ENCODE assay signal across 16 mouse cellular contexts in genomic region chr1:164426227-164426626, GRCm38 (mm10). TPM values are rescaled to one million over a fixed set of nuclear protein-coding genes. Genes with fewer than 3 reads are reported as not detected.
A peak's percentile ranks its signal among the peaks of the same experiment; 100 is the strongest.
DNase-seq lines count a peak whose midpoint lies in the region; ATAC-seq and TF ChIP-seq lines count a peak whose summit lies in the region.
"Had no signal": no experiment of that assay in that cellular context is flagged by ENCODE, and none has a peak within 500 bp of the region (broad histone marks: within the 10 kb centered on the region; RNA-seq: fewer than 3 reads in every experiment).

No protein-coding gene starts in this region.

- no peak overlapping the region for H3ac ChIP-seq in myocyte (ENCODE audit: control insufficient read depth, insufficient read length)

- no peaks in the 10 kb centered on the region for H3K4me1 ChIP-seq in liver, embryonic 16.5 days (ENCODE audit: control insufficient read depth, low read depth, low read length)
- H3K4me1 ChIP-seq in kidney, embryonic 16.5 days (ENCODE audit: insufficient read depth, low read length), result no peaks in the 10 kb centered on the region
- H3K4me1 ChIP-seq: forebrain, embryonic 13.5 days; limb, embryonic 12.5 days; neural tube, embryonic 12.5 days had no signal

- H3K4me2 ChIP-seq in liver, embryonic 16.5 days (ENCODE audit: low read depth, low read length), result no peak overlapping the region
- no peak overlapping the region for H3K4me2 ChIP-seq in myocyte (ENCODE audit: low read depth)
- no peak overlapping the region for H3K4me2 ChIP-seq in kidney, embryonic 16.5 days (replicated peaks; ENCODE audit: low read depth, low read length)
- H3K4me2 ChIP-seq: forebrain, embryonic 13.5 days; limb, embryonic 12.5 days; midbrain, embryonic 11.5 days; neural tube, embryonic 12.5 days had no signal

- no peaks in the 10 kb centered on the region for H3K27me3 ChIP-seq in liver, embryonic 16.5 days (ENCODE audit: control insufficient read depth, insufficient read depth, low read depth, low read length)
- no peaks in the 10 kb centered on the region for H3K27me3 ChIP-seq in myocyte (ENCODE audit: control insufficient read depth, insufficient read depth, insufficient read length)
- no peaks in the 10 kb centered on the region for H3K27me3 ChIP-seq in kidney, embryonic 16.5 days (ENCODE audit: insufficient read depth, low read length)
- H3K27me3 ChIP-seq: forebrain, embryonic 13.5 days; limb, embryonic 12.5 days; neural tube, embryonic 12.5 days had no signal

- ATAC-seq in liver, embryonic 16.5 days (ENCODE audit: low read depth), result peak; percentile 71
- ATAC-seq in kidney, embryonic 16.5 days (ENCODE audit: low FRiP score, low TSS enrichment), result no peak
- ATAC-seq: forebrain, embryonic 13.5 days had no signal

- TF ChIP-seq POLR2A in myocyte (IDR thresholded peaks at IDR 0.05; ENCODE audit: insufficient read length, low read depth), result no peak

- H3K4me3 ChIP-seq in liver, embryonic 16.5 days (ENCODE audit: low read depth, low read length), result no peak overlapping the region
- H3K4me3 ChIP-seq in myocyte, result no peak overlapping the region
- H3K4me3 ChIP-seq in kidney, embryonic 16.5 days (ENCODE audit: low read length), result no peak overlapping the region
- H3K4me3 ChIP-seq: forebrain, embryonic 13.5 days; limb, embryonic 12.5 days; neural tube, embryonic 12.5 days had no signal

- WGBS in liver, embryonic 16.5 days (ENCODE audit: insufficient replicate concordance), result 56% methylated on average over 7 of the region's 7 CpGs
- 81% methylated on average over 7 of the region's 7 CpGs for WGBS in kidney, embryonic 16.5 days

- H3K36me3 ChIP-seq in liver, embryonic 16.5 days (ENCODE audit: control insufficient read depth, insufficient read depth), result no peaks in the 10 kb centered on the region
- no peaks in the 10 kb centered on the region for H3K36me3 ChIP-seq in myocyte (ENCODE audit: control insufficient read depth, insufficient read depth)
- no peaks in the 10 kb centered on the region for H3K36me3 ChIP-seq in kidney, embryonic 16.5 days (ENCODE audit: insufficient read depth, low read length)
- H3K36me3 ChIP-seq: limb, embryonic 12.5 days; neural tube, embryonic 12.5 days had no signal

- no peaks in the 10 kb centered on the region for H3K9me3 ChIP-seq in liver, embryonic 16.5 days (replicated peaks; ENCODE audit: control insufficient read depth, low read length)
- H3K9me3 ChIP-seq in kidney, embryonic 16.5 days (ENCODE audit: low read length), result no peaks in the 10 kb centered on the region
- H3K9me3 ChIP-seq: forebrain, embryonic 13.5 days; limb, embryonic 12.5 days; neural tube, embryonic 12.5 days had no signal

- H3K79me2 ChIP-seq in myocyte (ENCODE audit: control insufficient read depth, insufficient read depth), result no peaks in the 10 kb centered on the region

- DNase-seq in liver, result no peak
- DNase-seq in thymus, postnatal 10 days (ENCODE audit: low spot score in 2 of 2), result peak; percentile 46 to 49
- no peak for DNase-seq in spleen, postnatal 14 days (ENCODE audit: low spot score in 2 of 2)
- no peak for DNase-seq in kidney, adult 9 months
- DNase-seq: cerebellum, adult 2 months; gastrocnemius, postnatal 14 days; heart, adult 18-20 months; lung, adult 2 months; lung, postnatal 4 days had no signal

- no peak overlapping the region for H3K9ac ChIP-seq in liver, embryonic 16.5 days (ENCODE audit: low read depth, low read length)
- no peak overlapping the region for H3K9ac ChIP-seq in kidney, embryonic 16.5 days (replicated peaks; ENCODE audit: low read length)
- H3K9ac ChIP-seq: forebrain, embryonic 13.5 days; limb, embryonic 12.5 days; neural tube, embryonic 12.5 days had no signal

- H3K27ac ChIP-seq in liver, embryonic 16.5 days (ENCODE audit: low read length), result no peak overlapping the region
- H3K27ac ChIP-seq in kidney, embryonic 16.5 days (ENCODE audit: low read length), result no peak overlapping the region
- H3K27ac ChIP-seq: forebrain, embryonic 13.5 days; limb, embryonic 12.5 days; neural tube, embryonic 12.5 days had no signal

TF ChIP-seq in myocyte, 11 proteins besides CTCF, POLR2A, EP300 and RAD21:
- no peak for TF ChIP-seq POLR2AphosphoS2 (IDR thresholded peaks at IDR 0.05; ENCODE audit: insufficient read length, low read depth)
- TF ChIP-seq MYOG (IDR thresholded peaks at IDR 0.05; ENCODE audit: control insufficient read depth in 1 of 3, insufficient read depth in 1 of 3, insufficient read length in 2 of 3, low read depth in 2 of 3), result peak in 2 of 3 experiments; percentile 81 to 92
- TF ChIP-seq MYOD1 (IDR thresholded peaks at IDR 0.05; ENCODE audit: control insufficient read depth in 1 of 3, insufficient read length in 2 of 3, low read depth in 2 of 3), result peak in 2 of 3 experiments; percentile 76 to 83
- peak; percentile 13 for TF ChIP-seq TCF3 (IDR thresholded peaks at IDR 0.05; ENCODE audit: insufficient read length, low read depth)

RNA-seq across cellular contexts. Expression of gene Atp1b1, which starts 31.9 kb away (rescaled TPM):
- 17.7 and 20.3 TPM in 2 replicates for polyA plus RNA-seq in liver, embryonic 16.5 days (2015; fragmentation: Nextera tagmentation; extraction: Ambion mirVana)
- 34.7 TPM for polyA plus RNA-seq in myocyte (2012; fragmentation: generic; extraction: Trizol)
- 232 and 240 TPM in 2 replicates for polyA plus RNA-seq in kidney, embryonic 16.5 days (2015; fragmentation: Nextera tagmentation; extraction: Ambion mirVana)

Comparison
In these comparisons a context has a peak if more than half of its experiments do, and no peak if none do; other contexts are left out.
1. DNase-seq: peak in thymus, postnatal 10 days (2 of 2); none in liver (single experiment), spleen, postnatal 14 days (0 of 2) and kidney, adult 9 months (single experiment).